Mouse (Mus musculus) forebrain, postnatal 0 days (tissue): ENCODE measurements around the gene Tekt2. TPM values are rescaled to one million over a fixed set of nuclear protein-coding genes. Genes with fewer than 3 reads are reported as not detected.
A peak's percentile ranks its signal among the peaks of the same experiment; 100 is the strongest.

Source experiments
- ATAC-seq: fragments of 200-750 bp; cut with Nextera tagmentation; 2 replicates; pipeline ENCODE4 v1.8.0; 2017; ENCODE audit warnings: mild to moderate bottlenecking, moderate library complexity
- DNase-seq: peaks from one replicate; pipeline ENCODE4 v3.0.0-alpha.2; 2015
- H3K27ac ChIP-seq: fragments of 300-500 bp; sonication (generic); 2 replicates; pipeline ENCODE4 v1.5.1; 2014; ENCODE audit warnings: low read depth, mild to moderate bottlenecking, antibody characterized with exemption, low read length, moderate library complexity, mixed read lengths
- H3K27me3 ChIP-seq: fragments of 300-500 bp; sonication (generic); 2 replicates; pipeline ENCODE4 v1.6.1; 2014; ENCODE audit warnings: mild to moderate bottlenecking, low read length, mixed read lengths; ENCODE audit not compliant: insufficient read depth
- H3K36me3 ChIP-seq: fragments of 300-500 bp; sonication (generic); 2 replicates; pipeline ENCODE4 v1.6.1; 2014; ENCODE audit warnings: mild to moderate bottlenecking, moderate library complexity; ENCODE audit not compliant: insufficient read depth
- H3K4me1 ChIP-seq: fragments of 300-500 bp; sonication (generic); 2 replicates; pipeline ENCODE4 v1.6.1; 2014; ENCODE audit warnings: antibody characterized with exemption; ENCODE audit not compliant: insufficient read depth
- H3K4me2 ChIP-seq: fragments of 300-500 bp; sonication (generic); 2 replicates; pipeline ENCODE4 v1.6.1; 2014; ENCODE audit warnings: low read depth, mild to moderate bottlenecking, moderate library complexity
- H3K4me3 ChIP-seq: fragments of 300-500 bp; sonication (generic); 2 replicates; pipeline ENCODE4 v1.5.1; 2014; ENCODE audit warnings: low read depth, low read length, mixed read lengths
- H3K9ac ChIP-seq: fragments of 300-500 bp; sonication (generic); 2 replicates; pipeline ENCODE4 v1.6.1; 2014; ENCODE audit warnings: mild to moderate bottlenecking
- H3K9me3 ChIP-seq: fragments of 300-500 bp; sonication (generic); 2 replicates; pipeline ENCODE4 v1.6.1; 2016; ENCODE audit warnings: low read length
- CTCF ChIP-seq: sonication (generic); IDR thresholded peaks from 2 replicates; pipeline ENCODE4 v1.5.1; 2016; ENCODE audit warnings: antibody characterized with exemption, control low read depth, low read depth
- WGBS: fragments of 180-500 bp; shearing (Covaris S2); extraction: QIAGEN DNeasy Blood & Tissue Kit; methylation state at CpG from one replicate; pipeline ENCODE4 v1.1.7; 2014; 5-methylcytosine and 5-hydroxymethylcytosine counted together
- polyA plus RNA-seq: library from polyadenylated mRNA; unstranded; fragments of >200 nt; fragmentation: Nextera tagmentation; extraction: Ambion mirVana; gene quantifications from 2 replicates; pipeline ENCODE4 v1.2.1, GENCODE M21; 2015
- total RNA-seq: library from RNA; depleted of rRNA; stranded (reverse); fragments of >200 nt; gene quantifications from 2 replicates; pipeline ENCODE4 v1.2.3, GENCODE M21; 2014; rRNA removed

Gene Tekt2
- total RNA-seq: 2.1 and 3.4 TPM in 2 replicates
- 9.7 and 16.3 TPM in 2 replicates for polyA plus RNA-seq

- 12% methylated on average over 23 of the region's 23 CpGs for WGBS
- ATAC-seq (no peak), DNase-seq (no peak)
- H3K27me3 ChIP-seq: no peaks in the 10 kb centered on the region
- no peak within 1 kb of the TSS for H3K4me3 ChIP-seq
- H3K4me2 ChIP-seq: peak within 1 kb of the TSS; percentile 21; the same call in 1 of the 2 replicates
- no peaks in the 10 kb centered on the region for H3K9me3 ChIP-seq
- peak within 1 kb of the TSS; percentile 45; the same call in 1 of the 2 replicates for H3K27ac ChIP-seq
- H3K36me3 ChIP-seq: no peaks in the 10 kb centered on the region
- no peak within 1 kb of the TSS; the same call in 1 of the 2 replicates for H3K9ac ChIP-seq
- H3K4me1 ChIP-seq: peaks cover 6% of the 10 kb centered on the region
- no peak for TF ChIP-seq CTCF
These were observed at the start of gene Tekt2 for GRCm38 (mm10) chr4:126325281-126325861. Tekt2 (minus strand) TSS chr4:126325688.

- Histone ChIP-seq H3K36me3 (peaks cover 24% of the 10 kb centered on the region), H3K9me3 (no peaks in the 10 kb centered on the region), H3K27ac (no peak overlapping the region), H3K27me3 (no peaks in the 10 kb centered on the region), H3K4me3 (no peak overlapping the region), H3K9ac (no peak overlapping the region), H3K4me1 (no peaks in the 10 kb centered on the region), H3K4me2 (no peak overlapping the region)
- no peak for TF ChIP-seq CTCF
- DNase-seq: no peak
- WGBS: 67% methylated on average over 9 of the region's 9 CpGs
- ATAC-seq: no peak
These were observed 46.0 kb upstream of the Tekt2 start for GRCm38 (mm10) chr4:126371497-126371896.

- Histone ChIP-seq H3K4me2 (no peak overlapping the region), H3K4me3 (no peak overlapping the region), H3K27ac (no peak overlapping the region), H3K4me1 (no peaks in the 10 kb centered on the region), H3K9me3 (no peaks in the 10 kb centered on the region), H3K27me3 (no peaks in the 10 kb centered on the region), H3K36me3 (peaks cover 25% of the 10 kb centered on the region), H3K9ac (no peak overlapping the region)
- DNase-seq: no peak
- no peak for TF ChIP-seq CTCF
- WGBS: 96% methylated on average over 1 of the region's 1 CpGs
- no peak for ATAC-seq
These were observed 34.6 kb upstream of the Tekt2 start for GRCm38 (mm10) chr4:126360069-126360468.

GRCm38 (mm10) chr4:126343451-126343850, 18.0 kb upstream of the Tekt2 start:
- H3K9ac ChIP-seq: no peak overlapping the region
- no peak overlapping the region for H3K27ac ChIP-seq
- WGBS: 88% methylated on average over 4 of the region's 4 CpGs
- H3K4me3 ChIP-seq: no peak overlapping the region
- no peaks in the 10 kb centered on the region for H3K9me3 ChIP-seq
- DNase-seq: no peak
- TF ChIP-seq CTCF: no peak
- H3K4me2 ChIP-seq: no peak overlapping the region
- H3K36me3 ChIP-seq: peaks cover 23% of the 10 kb centered on the region
- no peaks in the 10 kb centered on the region for H3K27me3 ChIP-seq
- H3K4me1 ChIP-seq: no peaks in the 10 kb centered on the region
- no peak for ATAC-seq

- WGBS: 65% methylated on average over 4 of the region's 4 CpGs
- Histone ChIP-seq H3K4me2 (no peak overlapping the region), H3K27me3 (no peaks in the 10 kb centered on the region), H3K4me1 (no peaks in the 10 kb centered on the region), H3K27ac (no peak overlapping the region), H3K4me3 (no peak overlapping the region), H3K9ac (no peak overlapping the region), H3K36me3 (0 out of 2 replicates have a peak, but pooled peaks cover 2% of the 10 kb centered on the region), H3K9me3 (no peaks in the 10 kb centered on the region)
- DNase-seq (no peak), ATAC-seq (no peak)
- no peak for TF ChIP-seq CTCF
These were observed 14.0 kb upstream of the Tekt2 start for GRCm38 (mm10) chr4:126339461-126339860.

GRCm38 (mm10) chr4:126332358-126332757, 6.9 kb upstream of the Tekt2 start:
- Histone ChIP-seq H3K4me3 (no peak overlapping the region), H3K4me1 (no peaks in the 10 kb centered on the region), H3K27me3 (no peaks in the 10 kb centered on the region), H3K9me3 (no peaks in the 10 kb centered on the region), H3K36me3 (peaks cover 3% of the 10 kb centered on the region; the same call in 1 of the 2 replicates), H3K27ac (no peak overlapping the region), H3K4me2 (no peak overlapping the region), H3K9ac (no peak overlapping the region)
- DNase-seq: no peak
- WGBS: 47% methylated on average over 3 of the region's 3 CpGs
- ATAC-seq: no peak
- TF ChIP-seq CTCF: peak; percentile 35; the same call in 1 of the 2 replicates

GRCm38 (mm10) chr4:126331751-126332150, 6.3 kb upstream of the Tekt2 start:
- WGBS: 76% methylated on average over 1 of the region's 1 CpGs
- DNase-seq (no peak), ATAC-seq (no peak)
- Histone ChIP-seq H3K9me3 (no peaks in the 10 kb centered on the region), H3K4me1 (no peaks in the 10 kb centered on the region), H3K27ac (no peak overlapping the region), H3K27me3 (no peaks in the 10 kb centered on the region), H3K4me3 (no peak overlapping the region), H3K9ac (no peak overlapping the region), H3K4me2 (no peak overlapping the region), H3K36me3 (peaks cover 3% of the 10 kb centered on the region; the same call in 1 of the 2 replicates)
- no peak for TF ChIP-seq CTCF
